Mouse (Mus musculus) layer of hippocampus, adult 9-11 months (tissue): ENCODE results near the gene Coa5.

ENCODE experiments used
- DNase-seq: peaks from one replicate; pipeline ENCODE4 v3.0.0; 2022

The Coa5 gene

GRCm38 (mm10) chr1:37428911-37429310, 992 bp downstream of the Coa5 start:
- no peak for DNase-seq

DNA sequence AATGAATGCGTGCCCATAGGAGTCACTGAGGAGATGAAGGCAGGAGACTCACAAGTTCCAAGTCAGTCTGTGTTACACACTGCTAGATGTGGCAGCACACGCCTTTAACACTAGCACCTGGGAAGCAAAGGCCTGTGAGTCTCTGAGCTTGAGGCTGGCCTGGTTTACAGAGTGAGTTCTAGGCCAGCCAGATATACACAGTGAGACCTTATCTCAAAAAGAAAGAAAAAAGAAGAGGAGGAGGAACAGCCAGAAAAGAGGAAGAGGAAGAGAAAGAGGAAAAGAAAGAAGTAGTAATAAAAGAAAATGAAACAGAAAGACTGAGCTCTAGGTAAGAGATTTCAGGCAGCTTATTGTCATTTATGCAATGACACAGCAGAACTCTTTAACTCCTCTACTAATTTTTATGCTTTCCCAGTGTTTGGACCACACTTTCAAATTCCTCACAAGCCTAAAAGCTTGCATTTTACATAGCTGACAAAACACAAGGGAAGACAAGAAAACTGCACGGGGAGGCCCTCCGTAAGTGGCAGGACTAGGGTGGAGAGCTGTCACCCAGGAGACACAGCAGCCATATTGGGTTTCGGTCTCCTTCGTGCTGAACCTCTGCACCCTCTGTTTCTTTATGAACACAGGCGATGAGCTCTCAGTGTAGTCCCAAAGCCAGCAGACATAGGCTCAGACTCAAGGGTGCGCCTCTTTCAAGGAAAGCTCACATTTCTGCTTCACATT, 2.6 kb downstream of the Coa5 start:
- no peak for DNase-seq

GRCm38 (mm10) chr1:37419420-37419819, 10.5 kb downstream of the Coa5 start:
- DNase-seq = peak; percentile 33

GRCm38 (mm10) chr1:37415394-37415793, 14.5 kb downstream of the Coa5 start:
- DNase-seq = no peak

- no peak for DNase-seq
These were observed 20.3 kb downstream of the Coa5 start for GRCm38 (mm10) chr1:37409647-37410046.

DNA sequence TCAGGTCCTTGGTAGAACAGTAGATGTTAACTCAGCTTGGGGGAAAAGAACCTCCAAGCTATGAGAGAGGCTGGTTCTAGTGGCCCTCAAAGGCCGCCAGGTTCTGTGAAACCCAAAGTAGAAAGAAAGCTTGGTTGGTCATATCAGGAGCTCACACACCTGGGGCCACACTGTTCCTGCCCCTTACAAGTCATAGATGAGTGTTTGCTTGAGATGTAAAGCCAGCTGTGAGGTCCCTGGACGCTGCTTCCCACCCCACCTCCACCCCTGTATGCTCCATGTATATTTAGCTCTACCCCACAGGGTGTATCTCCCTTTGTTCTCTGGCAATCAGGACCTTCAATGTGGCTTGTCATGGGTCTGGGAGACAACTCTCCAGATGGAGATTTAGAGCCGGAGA, 21.2 kb downstream of the Coa5 start:
- DNase-seq = no peak

DNA sequence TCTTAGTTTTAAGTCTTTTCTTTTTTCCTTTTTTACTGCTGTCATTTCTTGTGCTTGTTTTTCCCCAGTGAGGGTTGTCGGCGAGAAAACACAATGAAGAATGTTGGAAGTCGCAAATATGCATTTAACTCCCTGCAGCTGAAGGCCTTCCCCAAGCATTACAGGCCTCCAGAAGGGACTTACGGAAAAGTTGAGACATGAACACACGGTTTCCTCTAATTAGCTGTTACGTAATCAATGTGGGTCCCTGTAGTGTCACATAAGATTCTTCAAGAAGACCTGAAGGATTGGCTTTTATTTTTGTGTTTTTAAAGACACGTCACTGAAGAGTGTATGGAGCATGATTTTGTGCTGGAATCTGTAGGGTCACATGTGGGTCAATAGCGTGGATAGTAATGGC, 21.8 kb downstream of the Coa5 start:
- no peak for DNase-seq

- no peak for DNase-seq
These were observed 22.7 kb downstream of the Coa5 start for GRCm38 (mm10) chr1:37407228-37407627.

GRCm38 (mm10) chr1:37405137-37405536, 24.8 kb downstream of the Coa5 start:
- DNase-seq = no peak

- DNase-seq = peak; percentile 51
These were observed 28.2 kb downstream of the Coa5 start for GRCm38 (mm10) chr1:37401687-37402086.

- DNase-seq = no peak
These were observed 30.2 kb downstream of the Coa5 start for GRCm38 (mm10) chr1:37399734-37400133.

DNA sequence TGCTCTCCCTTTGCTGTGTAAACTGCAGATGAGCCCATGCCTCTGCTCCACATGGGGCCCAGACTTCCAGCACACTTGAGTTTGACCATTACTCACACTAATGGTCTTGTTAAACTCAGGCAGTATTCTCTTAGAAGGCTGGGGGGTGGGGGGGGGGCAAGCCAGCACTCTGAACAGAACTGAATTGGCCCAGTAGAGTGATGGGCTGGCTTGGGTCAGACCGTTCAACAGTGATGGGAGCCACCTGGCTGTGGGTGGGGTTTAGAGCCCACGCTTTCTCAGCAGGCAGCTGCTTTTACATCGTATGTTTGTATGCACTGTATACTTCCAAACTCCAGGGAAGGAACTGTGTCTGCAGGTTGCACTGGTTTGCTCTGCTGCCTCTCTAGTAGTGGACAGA, 30.9 kb downstream of the Coa5 start:
- DNase-seq = no peak

DNA sequence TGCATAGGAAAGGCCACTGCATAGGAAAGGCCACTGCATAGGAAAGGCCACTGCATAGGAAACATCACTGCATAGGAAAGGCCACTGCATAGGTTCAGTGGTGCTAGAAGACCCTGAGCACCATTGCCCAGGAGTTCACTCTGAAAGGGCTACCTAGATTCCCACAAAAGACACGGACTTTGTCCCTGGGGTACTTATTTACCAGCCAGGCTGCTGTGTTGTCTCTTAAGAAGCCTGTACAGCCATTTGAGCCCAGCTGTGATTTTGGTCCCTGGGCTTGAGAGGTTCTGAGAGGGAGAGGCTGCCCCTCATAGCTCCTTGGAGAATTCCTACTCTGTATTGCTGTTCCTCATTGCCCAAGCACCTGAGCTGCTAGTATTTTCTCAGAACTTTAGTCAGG, 33.4 kb downstream of the Coa5 start:
- DNase-seq = no peak

DNA sequence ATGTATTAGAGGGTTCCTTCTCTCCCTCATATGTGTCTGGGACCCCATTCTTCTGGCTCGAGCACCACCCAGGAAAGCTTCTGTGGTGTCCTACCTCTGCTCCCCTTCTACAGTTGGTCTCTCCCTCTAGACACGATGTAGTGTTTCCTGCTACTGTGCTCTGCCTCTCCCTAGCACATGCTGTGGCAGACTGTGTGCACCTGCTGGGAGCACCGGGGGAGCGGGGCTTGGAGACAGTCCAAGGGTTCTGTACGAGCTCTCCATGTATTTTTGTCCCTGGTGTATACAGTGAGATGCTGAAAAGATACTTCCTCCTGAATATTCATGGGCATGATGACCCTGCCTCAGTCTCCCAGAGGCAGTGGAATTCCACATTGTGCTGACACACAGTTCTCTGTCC, 36.7 kb downstream of the Coa5 start:
- peak; percentile 75 for DNase-seq

DNA sequence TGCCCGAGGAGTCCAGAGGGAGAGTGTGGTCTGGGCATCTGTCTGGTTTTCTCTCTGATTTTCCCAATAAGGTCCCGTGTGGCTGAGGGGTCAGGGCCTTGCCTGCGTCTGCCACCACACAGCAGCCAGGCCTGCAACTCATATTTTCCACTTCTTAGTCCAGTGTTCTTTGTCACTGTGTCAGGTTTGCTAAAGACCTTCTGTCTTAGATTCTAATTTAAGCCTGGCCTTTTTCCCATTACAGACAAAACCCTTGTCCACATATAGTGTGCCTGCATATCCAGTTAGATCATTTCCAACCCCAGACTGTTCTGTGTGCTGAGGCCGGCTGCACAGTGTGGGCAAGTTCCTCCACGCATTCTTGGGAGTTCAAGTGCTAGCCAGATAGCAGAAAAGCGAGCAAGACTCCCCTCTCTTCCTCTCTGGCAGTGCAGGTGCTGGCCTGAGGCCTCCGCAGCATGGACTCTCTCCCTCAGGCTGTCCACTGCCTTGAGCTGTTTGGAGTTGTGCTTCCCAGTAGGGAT, 43.4 kb downstream of the Coa5 start:
- DNase-seq = no peak

DNA sequence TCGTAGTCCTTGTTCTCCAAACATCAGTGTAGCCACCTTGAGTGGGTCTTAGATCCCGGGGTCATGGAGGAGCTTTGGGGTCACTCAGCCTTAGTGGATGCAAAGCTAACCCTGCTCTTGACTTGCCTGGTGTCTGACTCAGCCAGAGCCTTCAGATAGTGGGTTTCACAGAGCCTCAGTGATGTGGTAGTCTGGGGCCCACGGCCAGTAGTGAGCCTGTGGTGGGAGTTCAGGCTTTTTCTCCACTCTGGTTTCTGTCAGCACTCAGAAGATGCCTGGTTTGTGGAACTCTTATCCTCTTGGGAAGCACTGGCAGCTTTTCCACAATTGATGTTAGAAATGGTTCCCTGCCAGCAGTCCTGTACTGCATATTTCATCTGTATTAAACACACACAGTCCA, 45.6 kb downstream of the Coa5 start:
- DNase-seq = no peak

DNA sequence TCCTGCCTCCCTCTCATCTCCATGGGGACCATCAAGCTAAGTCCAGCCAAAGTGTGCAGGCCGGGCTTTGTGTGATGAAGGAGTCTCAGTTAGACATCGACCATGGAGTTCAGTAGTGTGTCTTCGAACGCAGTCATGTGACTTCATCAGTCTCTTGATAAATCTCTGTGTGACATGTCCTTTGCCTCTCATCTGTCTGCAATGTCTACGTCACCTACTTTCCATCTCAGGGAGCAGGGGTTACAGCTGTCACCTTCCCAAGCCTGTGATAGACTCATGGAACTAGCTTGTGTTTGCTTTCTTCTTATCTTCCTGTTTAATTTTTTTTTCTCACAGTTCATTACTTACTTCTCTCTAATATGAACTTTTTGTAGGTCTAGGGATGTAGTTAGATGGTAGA, 49.0 kb downstream of the Coa5 start:
- DNase-seq = no peak

DNA sequence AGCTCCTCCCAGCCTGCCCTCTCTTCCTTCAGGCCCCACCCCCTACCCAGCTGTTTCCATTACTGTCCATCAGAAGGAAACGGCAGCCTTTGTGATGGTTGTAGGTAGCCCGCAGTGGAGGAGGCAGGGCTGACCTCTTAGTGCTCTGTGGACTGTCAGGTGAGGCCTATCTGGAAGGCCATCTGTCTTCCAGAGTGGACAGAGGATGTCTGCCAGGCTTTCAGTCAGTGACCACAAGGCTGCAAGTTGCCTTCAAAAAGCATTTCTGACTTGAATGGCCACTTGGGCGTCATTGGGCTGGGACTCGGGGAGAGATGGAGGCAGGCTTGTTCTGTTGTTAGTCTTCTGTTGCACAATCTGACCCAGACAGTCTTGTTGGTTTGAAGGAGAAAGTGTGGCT, 50.4 kb downstream of the Coa5 start:
- no peak for DNase-seq

DNA sequence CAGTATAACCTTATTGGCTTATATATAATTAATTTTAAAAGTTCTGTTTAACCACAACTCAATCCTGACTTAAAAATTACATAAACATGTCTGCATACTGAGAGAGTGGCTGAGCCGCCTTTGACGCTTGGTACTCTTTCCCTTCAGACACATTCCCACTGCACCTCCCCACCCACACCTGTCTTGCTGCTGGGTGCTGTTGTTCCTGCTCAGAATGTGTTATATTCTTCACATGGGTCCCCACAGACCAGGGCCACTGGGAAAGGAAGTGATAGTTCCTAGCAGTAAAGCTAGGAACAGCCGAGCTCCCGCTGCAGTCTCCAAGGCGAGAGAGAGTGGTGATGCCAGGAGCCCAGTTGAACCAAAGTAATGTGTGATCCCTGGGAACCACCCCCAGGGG, 51.8 kb downstream of the Coa5 start:
- DNase-seq = no peak

GRCm38 (mm10) chr1:37376751-37377150, 53.2 kb downstream of the Coa5 start:
- no peak for DNase-seq

DNA sequence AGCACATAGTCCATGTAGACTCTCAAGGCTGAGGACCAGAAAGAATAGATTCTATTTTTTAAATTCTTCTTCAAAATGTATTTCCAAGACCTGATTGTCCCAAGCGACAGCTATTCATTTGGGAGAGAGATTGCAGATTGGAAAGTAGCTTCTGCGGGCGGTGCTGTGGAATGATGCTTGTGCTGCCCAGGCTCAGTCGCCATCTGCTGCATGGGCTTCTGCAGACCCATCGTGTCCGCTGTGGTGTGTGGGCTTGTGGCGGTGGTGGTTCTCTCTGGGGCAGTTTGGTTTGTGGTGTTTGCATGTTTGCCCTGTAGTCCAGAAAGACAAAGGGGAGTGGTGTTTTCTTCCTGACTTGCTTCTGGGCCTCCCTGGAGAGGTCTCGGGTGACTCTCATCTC, 53.7 kb downstream of the Coa5 start:
- DNase-seq = no peak

GRCm38 (mm10) chr1:37368768-37369385, 61.0 kb downstream of the Coa5 start:
- DNase-seq = no peak

GRCm38 (mm10) chr1:37368125-37368524, 61.8 kb downstream of the Coa5 start:
- DNase-seq = peak; percentile 88
